Mouse (Mus musculus) T-helper 1 cell (primary cell): Measurements from ENCODE around the gene Fam171a1.

Source experiments
- in situ Hi-C: fragments of 300-600 bp; cut with MboI, MseI; formaldehyde crosslinking; loops from one replicate; pipeline ENCODE4 v1.15.1; 2025; ENCODE audit warnings: high pct_unique_total_duplicates

Gene Fam171a1

DNA sequence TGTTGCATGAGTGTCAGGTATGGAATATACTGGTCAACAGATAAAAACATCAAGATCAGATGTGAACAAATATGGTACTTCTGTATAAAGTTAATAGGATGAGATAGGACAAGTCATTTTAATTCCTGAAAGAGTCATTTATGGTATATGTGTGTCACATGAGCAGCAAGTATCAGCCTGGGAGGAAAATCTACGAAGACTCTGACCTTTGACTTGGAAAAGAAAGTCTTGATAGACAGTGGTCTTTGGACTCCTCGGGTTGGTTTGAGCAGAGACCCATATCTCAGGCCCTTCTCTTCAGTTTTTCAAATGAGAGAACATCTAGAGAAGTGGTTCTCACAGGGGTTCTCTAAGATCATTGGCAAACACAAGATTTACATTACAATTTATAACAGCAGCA lies 137.3 kb downstream of the Fam171a1 start:
- in situ Hi-C loops = no loop called here

DNA sequence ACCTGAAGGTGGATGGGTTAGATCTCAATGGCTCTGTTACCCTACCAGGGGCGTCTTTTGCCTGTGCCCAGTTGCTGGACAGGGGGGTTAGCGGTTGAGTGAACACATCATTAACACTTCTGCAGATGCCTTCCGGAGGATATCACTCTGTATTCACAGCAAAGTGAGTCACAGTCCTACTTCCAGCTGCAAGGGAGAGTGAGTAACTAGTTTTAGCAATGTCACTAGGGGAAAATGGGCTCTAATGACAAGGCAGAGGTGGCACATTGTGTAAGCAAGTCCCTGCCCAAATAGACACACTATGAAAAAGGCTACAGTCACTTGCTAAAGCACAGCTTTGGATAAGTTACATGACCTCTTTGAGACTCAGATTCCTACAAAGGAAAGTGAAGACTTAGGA lies 152.4 kb downstream of the Fam171a1 start:
- in situ Hi-C loops = no loop called here

- in situ Hi-C loops = no loop called here
Measured at GRCm38 (mm10) chr2:3267879-3268278, 153.9 kb downstream of the Fam171a1 start.

DNA sequence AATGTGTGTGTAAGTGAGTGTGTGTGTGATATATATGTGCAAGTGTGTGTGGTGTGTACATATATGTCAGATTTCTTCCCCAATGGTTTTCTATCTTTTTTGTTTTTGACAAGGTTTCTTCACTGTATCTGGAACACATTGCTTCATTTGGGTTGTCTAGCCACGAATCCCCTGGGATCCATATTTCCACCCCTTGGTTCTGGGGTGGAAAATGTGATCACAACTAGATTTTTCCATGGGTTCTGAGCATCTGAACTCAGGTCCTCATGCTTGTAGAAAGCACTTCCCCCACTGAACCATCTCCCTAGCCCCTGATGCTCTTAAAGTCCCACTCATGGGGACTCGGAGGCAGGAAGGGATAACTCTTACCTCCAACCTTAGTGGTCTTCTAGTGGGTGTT lies 159.3 kb downstream of the Fam171a1 start:
- in situ Hi-C loops = no loop called here

- in situ Hi-C loops = no loop called here
Measured at GRCm38 (mm10) chr2:3276106-3276505, 162.1 kb downstream of the Fam171a1 start.
